In genomic region chr1:170770691-170771090, GRCm38 (mm10) we compare ENCODE assay signal across 16 mouse cellular contexts.
DNase-seq lines count a peak whose midpoint lies in the region; ATAC-seq and TF ChIP-seq lines count a peak whose summit lies in the region.
"Had no signal": no experiment of that assay in that cellular context is flagged by ENCODE, and none has a peak within 500 bp of the region (broad histone marks: within the 10 kb centered on the region; RNA-seq: fewer than 3 reads in every experiment).

No protein-coding gene starts in this region.

- DNase-seq in embryonic facial prominence, embryonic 11.5 days (ENCODE audit: low spot score): peak; percentile 10
- no peak for DNase-seq in embryonic facial prominence, embryonic 10.5 days (ENCODE audit: low spot score)
- DNase-seq in heart, postnatal 0 days (ENCODE audit: low spot score): no peak
- no peak for DNase-seq in heart, adult 18-20 months
- DNase-seq in lung, embryonic 14.5 days: peak; percentile 65
- no peak for DNase-seq in forebrain, postnatal 0 days
- DNase-seq: cerebellum, adult 9-11 months; gastrocnemius, postnatal 10 days; midbrain, embryonic 14.5 days had no signal

- H3K27ac ChIP-seq in embryonic facial prominence, embryonic 11.5 days (replicated peaks; ENCODE audit: low read depth, low read length): no peak overlapping the region
- no peak overlapping the region for H3K27ac ChIP-seq in embryonic facial prominence, embryonic 10.5 days (replicated peaks)
- H3K27ac ChIP-seq in heart, postnatal 0 days (ENCODE audit: low read depth): peak overlapping the region; percentile 12; the same call in 1 of the 2 replicates
- H3K27ac ChIP-seq in lung, embryonic 14.5 days (ENCODE audit: low read depth): 0 out of 2 replicates have a peak overlapping the region, but pooled peaks have one; percentile 3
- peak overlapping the region; percentile 4; the same call in 1 of the 2 replicates for H3K27ac ChIP-seq in stomach, embryonic 16.5 days (ENCODE audit: low read length)
- H3K27ac ChIP-seq in intestine, embryonic 16.5 days (ENCODE audit: low read length): no peak overlapping the region
- no peak overlapping the region for H3K27ac ChIP-seq in forebrain, postnatal 0 days (ENCODE audit: low read depth, low read length)
- H3K27ac ChIP-seq: forebrain, embryonic 15.5 days had no signal

- 89% methylated on average over 14 of the region's 14 CpGs for WGBS in embryonic facial prominence, embryonic 11.5 days
- 91% methylated on average over 14 of the region's 14 CpGs for WGBS in embryonic facial prominence, embryonic 10.5 days
- 76% methylated on average over 14 of the region's 14 CpGs for WGBS in heart, postnatal 0 days
- WGBS in lung, embryonic 14.5 days: 73% methylated on average over 14 of the region's 14 CpGs
- WGBS in stomach, embryonic 16.5 days: 85% methylated on average over 14 of the region's 14 CpGs
- WGBS in intestine, embryonic 16.5 days: 94% methylated on average over 14 of the region's 14 CpGs
- WGBS in forebrain, postnatal 0 days: 91% methylated on average over 14 of the region's 14 CpGs

- H3K36me3 ChIP-seq in embryonic facial prominence, embryonic 11.5 days (replicated peaks; ENCODE audit: control insufficient read depth, insufficient read depth, low read depth, low read length): no peaks in the 10 kb centered on the region
- no peaks in the 10 kb centered on the region for H3K36me3 ChIP-seq in embryonic facial prominence, embryonic 10.5 days (replicated peaks)
- peaks cover 13% of the 10 kb centered on the region for H3K36me3 ChIP-seq in heart, postnatal 0 days (replicated peaks; ENCODE audit: control insufficient read depth, insufficient read depth, low read length)
- no peaks in the 10 kb centered on the region; the same call in 1 of the 2 replicates for H3K36me3 ChIP-seq in lung, embryonic 14.5 days (ENCODE audit: insufficient read depth)
- H3K36me3 ChIP-seq in stomach, embryonic 16.5 days (ENCODE audit: control insufficient read depth, insufficient read depth, low read length): no peaks in the 10 kb centered on the region
- H3K36me3 ChIP-seq in intestine, embryonic 16.5 days (ENCODE audit: control insufficient read depth, insufficient read depth, low read length): no peaks in the 10 kb centered on the region
- H3K36me3 ChIP-seq in forebrain, postnatal 0 days (ENCODE audit: insufficient read depth): no peaks in the 10 kb centered on the region
- H3K36me3 ChIP-seq: forebrain, embryonic 15.5 days had no signal

- H3K9me3 ChIP-seq in embryonic facial prominence, embryonic 11.5 days (replicated peaks; ENCODE audit: control insufficient read depth, low read length): no peaks in the 10 kb centered on the region
- no peaks in the 10 kb centered on the region for H3K9me3 ChIP-seq in embryonic facial prominence, embryonic 10.5 days
- no peaks in the 10 kb centered on the region for H3K9me3 ChIP-seq in heart, postnatal 0 days (replicated peaks; ENCODE audit: control insufficient read depth, low read length)
- H3K9me3 ChIP-seq in lung, embryonic 14.5 days (ENCODE audit: low read depth, low read length): no peaks in the 10 kb centered on the region
- H3K9me3 ChIP-seq in stomach, embryonic 16.5 days (replicated peaks; ENCODE audit: control insufficient read depth, low read length): no peaks in the 10 kb centered on the region
- no peaks in the 10 kb centered on the region for H3K9me3 ChIP-seq in intestine, embryonic 16.5 days (ENCODE audit: control insufficient read depth, low read length)
- no peaks in the 10 kb centered on the region for H3K9me3 ChIP-seq in forebrain, postnatal 0 days (ENCODE audit: low read length)
- H3K9me3 ChIP-seq: forebrain, embryonic 15.5 days had no signal

- H3K4me2 ChIP-seq in embryonic facial prominence, embryonic 11.5 days (ENCODE audit: low read depth, low read length): no peak overlapping the region
- H3K4me2 ChIP-seq in heart, postnatal 0 days (ENCODE audit: low read depth, low read length): no peak overlapping the region
- H3K4me2 ChIP-seq in lung, embryonic 14.5 days: no peak overlapping the region
- no peak overlapping the region for H3K4me2 ChIP-seq in stomach, embryonic 16.5 days (ENCODE audit: low read depth, low read length)
- H3K4me2 ChIP-seq in intestine, embryonic 16.5 days (ENCODE audit: low read depth, low read length): no peak overlapping the region
- no peak overlapping the region for H3K4me2 ChIP-seq in forebrain, postnatal 0 days (ENCODE audit: low read depth)
- H3K4me2 ChIP-seq: liver, embryonic 11.5 days had no signal

- no peak overlapping the region for H3K4me3 ChIP-seq in embryonic facial prominence, embryonic 11.5 days (ENCODE audit: low read depth, low read length)
- H3K4me3 ChIP-seq in embryonic facial prominence, embryonic 10.5 days: no peak overlapping the region
- no peak overlapping the region for H3K4me3 ChIP-seq in heart, postnatal 0 days (ENCODE audit: low read depth, low read length)
- H3K4me3 ChIP-seq in lung, embryonic 14.5 days (ENCODE audit: low read depth, low read length): no peak overlapping the region
- no peak overlapping the region for H3K4me3 ChIP-seq in stomach, embryonic 16.5 days (replicated peaks; ENCODE audit: low read length)
- H3K4me3 ChIP-seq in intestine, embryonic 16.5 days (ENCODE audit: low read length): no peak overlapping the region
- H3K4me3 ChIP-seq in forebrain, postnatal 0 days (ENCODE audit: low read depth, low read length): no peak overlapping the region
- H3K4me3 ChIP-seq: erythroblast, embryonic 14.5 days; forebrain, embryonic 15.5 days had no signal

- H3K9ac ChIP-seq in embryonic facial prominence, embryonic 11.5 days (replicated peaks; ENCODE audit: low read length): no peak overlapping the region
- H3K9ac ChIP-seq in heart, postnatal 0 days (replicated peaks; ENCODE audit: low read depth, low read length): no peak overlapping the region
- no peak overlapping the region for H3K9ac ChIP-seq in lung, embryonic 14.5 days
- H3K9ac ChIP-seq in stomach, embryonic 16.5 days (ENCODE audit: low read length): no peak overlapping the region
- no peak overlapping the region for H3K9ac ChIP-seq in intestine, embryonic 16.5 days (ENCODE audit: low read depth, low read length)
- H3K9ac ChIP-seq in forebrain, postnatal 0 days: no peak overlapping the region
- H3K9ac ChIP-seq: forebrain, embryonic 15.5 days had no signal

- ATAC-seq in embryonic facial prominence, embryonic 11.5 days (replicated peaks; ENCODE audit: insufficient number of reproducible peaks, low FRiP score, low TSS enrichment, low read depth): no peak
- peak; percentile 42; the same call in 1 of the 2 replicates for ATAC-seq in heart, postnatal 0 days (ENCODE audit: insufficient read depth, low read depth)
- ATAC-seq in lung, embryonic 14.5 days (ENCODE audit: insufficient read depth): peak; percentile 60; the same call in 1 of the 2 replicates
- no peak for ATAC-seq in stomach, embryonic 16.5 days (ENCODE audit: insufficient read depth, low FRiP score)
- ATAC-seq in intestine, embryonic 16.5 days: no peak
- no peak for ATAC-seq in forebrain, postnatal 0 days
- ATAC-seq: activated CD4-positive, CD25-positive, alpha-beta regulatory T cell, adult 4 months; forebrain, embryonic 15.5 days; inflammation-experienced regulatory T-cells, adult 6 months had no signal

- no peak for TF ChIP-seq CTCF in heart, postnatal 0 days (IDR thresholded peaks at IDR 0.05; ENCODE audit: low read depth)
- TF ChIP-seq CTCF in lung, embryonic 14.5 days (IDR thresholded peaks at IDR 0.05; ENCODE audit: low read depth): 0 out of 2 replicates have a peak, but pooled peaks have one; percentile 9
- no peak for TF ChIP-seq CTCF in forebrain, postnatal 0 days (IDR thresholded peaks at IDR 0.05; ENCODE audit: low read depth)

- H3K27me3 ChIP-seq in embryonic facial prominence, embryonic 11.5 days (ENCODE audit: control insufficient read depth, insufficient read depth, low read length): no peaks in the 10 kb centered on the region
- no peaks in the 10 kb centered on the region for H3K27me3 ChIP-seq in embryonic facial prominence, embryonic 10.5 days (replicated peaks; ENCODE audit: low read depth, poor library complexity, severe bottlenecking)
- no peaks in the 10 kb centered on the region for H3K27me3 ChIP-seq in heart, postnatal 0 days (ENCODE audit: control insufficient read depth, insufficient read depth, low read length)
- no peaks in the 10 kb centered on the region for H3K27me3 ChIP-seq in lung, embryonic 14.5 days (ENCODE audit: insufficient read depth, low read length)
- H3K27me3 ChIP-seq in stomach, embryonic 16.5 days (ENCODE audit: control insufficient read depth, insufficient read depth, low read length): no peaks in the 10 kb centered on the region
- no peaks in the 10 kb centered on the region for H3K27me3 ChIP-seq in intestine, embryonic 16.5 days (replicated peaks; ENCODE audit: control insufficient read depth, insufficient read depth, low read length)
- H3K27me3 ChIP-seq in forebrain, postnatal 0 days (ENCODE audit: insufficient read depth, low read length): no peaks in the 10 kb centered on the region
- H3K27me3 ChIP-seq: forebrain, embryonic 15.5 days had no signal

- no peaks in the 10 kb centered on the region for H3K4me1 ChIP-seq in embryonic facial prominence, embryonic 11.5 days (ENCODE audit: control insufficient read depth, insufficient read depth, low read length)
- no peaks in the 10 kb centered on the region for H3K4me1 ChIP-seq in embryonic facial prominence, embryonic 10.5 days
- H3K4me1 ChIP-seq in heart, postnatal 0 days (ENCODE audit: control insufficient read depth, insufficient read depth): peaks cover 7% of the 10 kb centered on the region; the same call in 1 of the 2 replicates
- H3K4me1 ChIP-seq in lung, embryonic 14.5 days (ENCODE audit: insufficient read depth): no peaks in the 10 kb centered on the region
- H3K4me1 ChIP-seq in stomach, embryonic 16.5 days (ENCODE audit: control insufficient read depth, insufficient read depth, low read length): peaks cover 8% of the 10 kb centered on the region; the same call in 1 of the 2 replicates
- H3K4me1 ChIP-seq in intestine, embryonic 16.5 days (ENCODE audit: control insufficient read depth, insufficient read depth, low read length): no peaks in the 10 kb centered on the region
- H3K4me1 ChIP-seq in forebrain, postnatal 0 days (ENCODE audit: insufficient read depth): no peaks in the 10 kb centered on the region

- no peak for TF ChIP-seq EP300 in heart, postnatal 0 days (IDR thresholded peaks at IDR 0.05; ENCODE audit: low read depth)

Comparison
In these comparisons a context has a peak if more than half of its experiments do, and no peak if none do; other contexts are left out.
1. DNase-seq: peak in embryonic facial prominence, embryonic 11.5 days (single experiment) and lung, embryonic 14.5 days (single experiment); none in embryonic facial prominence, embryonic 10.5 days (single experiment), heart, postnatal 0 days (single experiment), heart, adult 18-20 months (0 of 2) and forebrain, postnatal 0 days (single experiment).
2. ATAC-seq: peak in heart, postnatal 0 days (single experiment) and lung, embryonic 14.5 days (single experiment); none in embryonic facial prominence, embryonic 11.5 days (single experiment), stomach, embryonic 16.5 days (single experiment), intestine, embryonic 16.5 days (single experiment) and forebrain, postnatal 0 days (single experiment).
3. H3K27ac ChIP-seq: peak in heart, postnatal 0 days (single experiment), lung, embryonic 14.5 days (single experiment) and stomach, embryonic 16.5 days (single experiment); none in embryonic facial prominence, embryonic 11.5 days (single experiment), embryonic facial prominence, embryonic 10.5 days (single experiment), intestine, embryonic 16.5 days (single experiment) and forebrain, postnatal 0 days (single experiment).